Mouse (Mus musculus) right cerebral cortex, postnatal 14 days (tissue): ENCODE results near the gene Btbd8.

ENCODE experiments used
- DNase-seq: peaks from one replicate; pipeline ENCODE4 v3.0.0; 2022

Btbd8 gene

DNA sequence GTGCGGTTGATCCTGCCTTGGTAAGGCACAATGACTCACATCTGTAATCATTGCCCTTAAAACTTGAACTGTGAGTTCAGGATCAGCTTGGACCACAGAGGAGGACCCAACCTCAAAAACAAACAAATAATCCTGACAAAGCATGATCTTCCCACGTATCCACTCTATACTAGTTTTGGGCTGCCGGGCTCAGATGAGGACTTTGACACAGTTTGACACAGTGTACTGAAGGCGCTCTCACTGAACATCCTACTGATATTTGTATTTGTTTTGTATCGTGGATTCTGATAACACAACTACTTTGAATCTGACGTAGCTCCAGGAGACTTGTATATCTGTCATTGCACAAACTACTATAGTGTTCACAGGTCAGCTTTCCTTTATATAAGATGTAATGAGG is 83.6 kb downstream of the Btbd8 start:
- no peak for DNase-seq

DNA sequence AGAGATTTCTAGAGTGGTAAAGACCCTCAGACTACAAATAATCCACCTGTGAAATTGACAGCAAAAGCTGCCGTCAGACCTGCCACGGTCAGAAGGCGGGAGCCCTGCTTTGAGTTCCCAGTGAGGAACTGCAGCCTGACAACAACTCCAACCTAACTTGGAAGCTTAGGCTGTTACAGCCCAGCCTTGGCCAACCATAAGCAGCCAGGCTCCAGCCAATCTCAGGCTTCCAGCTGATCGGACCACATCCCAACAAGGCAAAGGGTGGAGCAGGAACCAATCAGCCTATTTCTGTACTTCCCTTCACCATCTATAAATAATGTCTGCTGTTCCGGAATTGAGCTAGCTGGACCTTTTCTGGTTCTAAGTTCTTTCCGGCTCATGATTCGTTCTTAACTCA is 84.1 kb downstream of the Btbd8 start:
- DNase-seq: peak; percentile 48

DNA sequence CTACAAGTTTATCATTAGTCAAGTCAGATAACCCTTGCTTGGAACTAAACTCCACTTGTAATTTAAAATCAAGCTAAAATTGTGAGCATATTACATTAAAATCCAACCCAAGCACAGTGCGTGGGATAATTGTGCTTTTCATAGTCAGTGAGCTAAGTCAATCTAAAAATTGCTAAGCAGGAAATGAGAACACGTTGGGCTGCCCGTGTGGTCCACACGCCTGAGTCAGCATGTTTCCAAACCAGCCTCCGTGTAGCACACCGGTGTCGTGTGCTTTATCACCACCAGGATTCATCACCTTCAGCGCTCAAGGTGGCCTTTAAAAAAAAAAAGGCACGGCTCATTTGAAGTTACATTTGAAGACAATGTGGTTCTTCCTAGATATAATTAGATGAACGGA is 86.5 kb downstream of the Btbd8 start:
- DNase-seq: peak; percentile 35

DNA sequence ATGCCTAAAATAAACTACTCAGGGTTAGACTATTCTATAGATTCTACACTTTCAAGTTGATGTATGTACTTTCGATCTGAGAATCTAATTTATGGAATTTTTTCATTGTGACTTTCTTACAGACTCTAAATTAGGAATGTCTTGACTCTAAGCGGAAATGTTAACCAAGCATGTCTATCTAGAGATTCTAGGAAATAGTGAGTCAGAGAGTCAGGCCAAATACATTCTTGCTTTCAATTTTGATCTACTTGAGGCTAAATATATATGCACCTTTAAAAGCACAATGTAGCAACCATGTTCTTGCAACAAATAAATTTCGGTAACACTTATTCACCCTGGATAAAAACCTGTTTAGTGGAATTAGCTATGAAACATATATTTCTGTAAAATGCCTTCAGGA is 91.1 kb downstream of the Btbd8 start:
- no peak for DNase-seq

DNA sequence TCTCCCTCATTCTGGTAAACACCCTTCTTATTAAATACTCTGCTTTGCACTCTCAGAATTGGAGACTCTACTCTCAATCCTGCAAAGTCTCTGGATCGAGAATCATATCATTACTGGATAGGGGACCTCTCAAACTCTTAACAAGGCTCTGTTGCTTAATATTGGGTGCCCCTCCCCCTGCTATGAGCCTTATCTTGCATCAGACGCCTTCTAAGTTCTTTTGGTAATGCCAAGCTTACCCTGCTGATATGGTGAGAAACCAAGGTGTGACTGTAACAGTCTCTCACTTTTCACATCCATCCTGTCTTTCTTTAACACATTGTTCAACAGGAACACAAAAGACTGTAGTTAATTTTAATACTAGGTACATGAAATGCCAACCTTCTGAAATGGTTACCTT is 95.8 kb downstream of the Btbd8 start:
- DNase-seq: no peak

DNA sequence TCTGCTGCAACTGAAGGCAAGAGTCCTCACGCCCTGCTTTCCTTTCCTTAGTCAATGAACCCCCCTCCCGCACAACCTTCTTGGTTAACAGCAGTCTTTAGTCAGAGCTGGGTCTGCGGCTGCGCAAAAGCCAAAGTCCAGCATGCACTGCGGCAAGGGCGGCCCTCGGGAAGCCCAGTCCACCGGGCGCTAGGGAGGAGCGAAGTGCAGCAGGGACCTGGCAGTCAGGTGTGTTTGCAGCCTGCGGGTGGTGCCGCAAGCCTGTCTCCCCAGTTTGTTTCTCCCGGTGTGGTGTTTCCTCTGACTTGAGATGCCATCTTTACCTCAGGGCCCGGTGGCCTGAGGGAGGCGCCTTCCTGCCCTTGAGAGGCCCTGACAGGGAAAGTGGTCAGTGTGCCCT is 96.8 kb downstream of the Btbd8 start, which contains the start of gene 1700028K03Rik:
TSS of gene 1700028K03Rik (plus strand) at position 129 of the 400 bp plus-strand sequence.
- DNase-seq: no peak

DNA sequence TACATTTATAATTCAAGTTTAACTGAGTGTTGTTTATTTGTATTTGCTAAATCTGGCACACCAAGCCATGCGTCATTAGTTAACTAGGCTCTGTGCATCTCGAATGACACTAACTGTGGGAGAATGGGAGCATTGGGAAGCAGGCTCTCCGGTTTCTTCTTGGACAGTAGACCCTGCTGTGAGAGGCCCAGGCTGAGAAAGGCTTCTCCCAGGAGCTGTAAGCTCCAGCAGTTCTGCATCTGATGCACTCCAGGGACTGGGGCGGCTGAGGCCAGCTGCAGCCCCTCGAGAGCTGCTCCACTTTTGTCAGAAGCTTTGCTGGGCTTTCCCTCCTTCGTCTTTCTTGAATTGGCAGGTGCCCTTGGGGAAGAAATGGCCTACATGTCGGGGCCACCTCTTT is 103.9 kb downstream of the Btbd8 start:
- DNase-seq: no peak

DNA sequence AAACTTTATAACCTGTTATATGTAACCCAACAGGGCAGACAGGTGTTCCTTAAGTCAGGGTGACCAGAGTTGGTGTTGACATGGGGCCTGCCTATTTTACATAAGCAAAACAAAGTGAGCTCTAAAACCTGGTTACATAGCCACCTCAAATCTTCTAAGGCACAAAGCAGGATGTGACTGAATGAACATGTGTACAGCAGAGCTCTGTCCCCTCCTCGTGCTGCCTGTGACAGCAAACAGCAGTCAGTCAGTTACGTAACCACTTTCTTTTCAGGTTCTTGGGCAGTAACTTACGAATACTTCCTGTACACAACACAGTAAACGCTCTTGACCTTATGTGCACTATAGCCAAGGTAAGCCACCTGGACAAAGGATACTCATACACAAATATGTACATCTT is 108.1 kb downstream of the Btbd8 start:
- DNase-seq: no peak

DNA sequence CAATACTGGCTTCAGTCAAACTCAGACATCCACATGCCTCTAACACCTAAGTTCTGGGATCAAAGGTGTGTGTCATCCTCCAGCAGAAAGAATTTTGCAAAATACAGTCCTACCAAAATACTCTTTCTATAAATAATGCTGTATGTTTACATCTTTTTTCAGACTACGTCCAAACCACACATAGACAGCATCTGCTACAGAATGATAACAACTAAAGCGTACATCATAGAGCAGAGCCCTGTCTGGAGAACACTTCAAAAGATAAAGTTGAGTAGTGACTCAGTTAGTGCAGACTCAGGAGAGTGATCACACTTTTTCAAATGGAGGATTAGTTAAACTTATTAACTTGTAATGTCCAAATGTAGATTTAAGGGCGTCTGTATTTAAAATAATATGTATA is 110.2 kb downstream of the Btbd8 start:
- DNase-seq: no peak

DNA sequence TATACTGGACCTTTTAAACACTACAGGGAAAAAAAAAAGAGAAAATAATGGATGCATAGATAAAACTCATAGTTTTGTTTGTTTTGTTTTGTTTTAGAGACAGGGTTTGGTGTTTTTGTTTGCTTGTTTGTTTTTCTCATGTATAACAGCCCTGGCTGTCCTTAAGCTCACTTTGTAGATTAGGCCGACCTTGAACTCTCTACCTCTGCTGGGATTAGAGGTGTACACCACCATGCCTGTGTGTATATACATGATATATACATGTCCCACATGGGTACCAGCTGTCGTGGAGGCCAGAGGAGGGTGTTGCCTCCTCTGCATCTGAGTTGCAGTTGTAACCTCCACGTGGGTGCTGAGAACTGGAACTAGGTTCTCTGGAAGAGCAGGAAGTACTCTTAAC is 110.6 kb downstream of the Btbd8 start:
- DNase-seq: no peak

DNA sequence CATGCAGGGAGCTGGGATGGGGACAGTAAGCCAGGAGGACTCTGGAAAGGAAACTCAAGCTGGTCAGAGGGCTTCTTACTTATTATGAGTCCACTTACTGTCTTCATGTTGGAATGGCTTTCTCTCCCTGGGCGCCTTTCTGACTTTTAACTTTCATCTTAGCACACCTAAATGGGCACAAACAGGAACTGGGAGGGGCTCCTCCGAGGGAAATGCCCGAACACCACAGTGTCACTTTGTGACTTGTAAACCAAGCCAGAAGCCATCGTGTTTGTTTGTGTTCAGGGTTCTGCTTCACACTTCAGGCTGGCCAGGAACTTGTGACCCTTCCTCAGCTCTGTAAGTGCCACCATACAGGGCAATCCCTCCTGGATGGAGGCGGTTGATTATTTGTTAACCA is 116.5 kb downstream of the Btbd8 start:
- no peak for DNase-seq

DNA sequence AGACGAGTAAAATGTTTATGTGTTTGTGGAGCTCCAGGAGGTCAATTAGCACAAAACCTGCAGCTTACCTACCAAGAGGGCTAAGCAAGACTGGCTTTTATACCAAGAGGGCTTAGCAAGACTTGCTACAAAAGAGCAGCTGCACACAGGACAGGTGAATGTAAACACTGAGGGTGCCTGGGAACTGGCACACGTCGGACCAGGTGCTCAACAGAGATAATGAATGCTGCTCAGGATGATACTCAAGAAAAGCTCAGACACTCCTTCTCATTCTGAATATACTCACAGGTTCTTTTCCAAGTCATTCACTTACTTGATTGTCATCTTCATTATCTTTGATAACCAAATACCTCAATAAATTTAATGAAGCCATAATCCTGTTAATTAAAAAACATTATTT is 119.2 kb downstream of the Btbd8 start:
- DNase-seq: no peak
